Mouse (Mus musculus) urinary bladder, adult 18-20 months (tissue): ENCODE data around the gene Dnah1.

Experiments used
- DNase-seq, 2 experiments: peaks; one replicate each; pipeline ENCODE4 v3.0.0; 2022; ENCODE audit warnings: low spot score in 2 of 2, mixed read lengths in 2 of 2

The Dnah1 gene

DNA sequence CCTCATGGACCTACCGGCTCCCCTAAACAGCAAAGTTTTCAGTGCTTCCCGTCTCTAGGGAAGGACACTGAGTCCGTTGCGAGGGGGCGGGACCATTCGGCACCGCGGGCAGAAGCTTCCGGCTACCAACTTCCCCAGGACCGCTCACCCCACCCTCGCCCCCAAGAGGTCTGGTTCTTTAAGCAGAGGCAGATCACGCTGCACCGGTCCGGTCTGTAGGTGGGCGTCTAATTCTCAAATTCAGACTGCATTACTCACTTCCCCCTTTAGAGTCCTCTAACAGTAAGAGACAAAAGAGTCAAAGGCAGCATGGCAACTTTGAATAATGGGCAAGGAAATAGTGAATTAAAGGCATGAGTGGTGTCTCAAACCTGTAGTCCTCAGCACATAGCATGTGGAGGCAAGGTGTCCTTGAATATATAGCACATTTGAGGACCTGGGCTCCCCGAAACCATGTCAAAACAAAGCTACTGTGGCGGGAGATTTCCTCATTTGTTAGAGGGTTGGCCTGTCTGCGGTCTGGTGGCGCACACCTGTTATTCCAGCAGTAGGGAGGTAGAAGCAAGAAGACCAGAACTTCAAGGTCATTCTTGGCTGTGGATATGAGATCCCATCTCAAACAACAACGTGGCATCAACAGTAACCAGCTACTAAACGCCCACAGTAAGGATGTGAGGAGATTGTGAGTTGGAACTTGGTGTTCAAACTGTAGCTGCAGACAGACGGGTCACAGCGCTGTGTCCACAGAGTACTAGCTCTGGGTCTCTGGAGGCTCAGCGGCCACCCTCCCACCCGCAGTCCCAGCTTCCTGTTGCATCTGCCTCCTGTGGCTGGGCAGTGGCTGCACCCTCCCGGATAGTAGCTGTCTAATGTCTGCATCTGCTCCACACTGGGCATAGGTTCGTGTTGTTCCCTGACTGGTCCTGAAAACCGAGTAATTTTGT lies at the start of gene Dnah1:
Gene Dnah1 (minus strand): TSS at position 48 of the 944 bp plus-strand sequence.
- peak; percentile 28 for DNase-seq

DNA sequence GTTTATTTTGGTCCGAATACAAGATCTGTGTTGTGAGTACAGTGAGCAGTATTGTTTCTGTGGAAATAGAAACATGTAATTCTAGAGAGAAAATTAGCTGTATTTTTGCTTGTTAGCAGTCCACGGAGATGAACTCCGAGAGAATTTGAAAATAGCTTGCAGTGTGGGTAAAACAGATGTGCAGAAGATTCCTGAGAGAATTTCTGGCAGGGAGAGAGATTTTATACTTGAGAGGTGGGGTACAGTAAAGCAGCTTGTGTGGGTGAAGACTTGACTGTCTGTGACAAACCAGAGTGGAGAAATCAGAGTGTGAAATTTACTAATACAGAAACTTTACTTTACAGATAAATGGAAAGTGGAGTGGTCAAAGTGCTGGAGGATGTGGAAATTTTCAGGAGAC lies 45.7 kb upstream of the Dnah1 start:
- DNase-seq = no peak

DNA sequence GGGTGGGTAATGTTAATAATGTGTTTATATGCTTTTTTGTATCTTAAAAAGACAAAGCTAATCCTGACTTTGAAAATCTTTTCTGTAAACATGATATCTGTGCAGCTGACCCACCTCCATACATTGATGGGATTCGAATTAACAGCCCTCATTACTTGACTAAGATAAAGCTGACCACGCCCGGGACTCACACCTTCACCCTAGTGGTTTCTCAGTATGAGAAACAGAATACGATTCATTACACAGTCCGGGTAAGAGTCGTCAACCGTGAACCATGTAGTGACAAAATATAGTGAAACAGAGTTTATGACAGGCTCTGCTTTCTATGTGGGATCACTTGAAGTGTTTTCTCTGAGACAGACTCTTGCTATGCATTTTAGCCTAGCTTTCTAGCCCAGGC lies 44.3 kb upstream of the Dnah1 start:
- DNase-seq = no peak

DNA sequence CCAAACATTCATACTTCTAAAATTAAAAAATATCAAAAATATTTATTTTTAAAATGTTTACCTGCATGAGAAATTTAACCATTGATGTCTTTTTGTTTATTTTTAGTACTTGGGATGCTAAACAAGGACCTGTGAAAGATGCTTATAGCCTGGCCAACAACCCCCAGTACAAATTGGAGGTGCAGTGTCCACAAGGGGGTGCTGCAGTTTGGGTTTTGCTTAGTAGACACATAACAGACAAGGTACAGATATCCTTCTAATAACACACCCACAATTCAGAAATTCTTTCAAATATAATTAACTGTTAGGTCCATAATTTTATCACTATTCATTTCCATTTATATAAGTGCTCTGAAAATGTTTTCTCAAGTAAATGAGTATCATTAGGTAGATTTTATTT lies 41.7 kb upstream of the Dnah1 start:
- no peak for DNase-seq

DNA sequence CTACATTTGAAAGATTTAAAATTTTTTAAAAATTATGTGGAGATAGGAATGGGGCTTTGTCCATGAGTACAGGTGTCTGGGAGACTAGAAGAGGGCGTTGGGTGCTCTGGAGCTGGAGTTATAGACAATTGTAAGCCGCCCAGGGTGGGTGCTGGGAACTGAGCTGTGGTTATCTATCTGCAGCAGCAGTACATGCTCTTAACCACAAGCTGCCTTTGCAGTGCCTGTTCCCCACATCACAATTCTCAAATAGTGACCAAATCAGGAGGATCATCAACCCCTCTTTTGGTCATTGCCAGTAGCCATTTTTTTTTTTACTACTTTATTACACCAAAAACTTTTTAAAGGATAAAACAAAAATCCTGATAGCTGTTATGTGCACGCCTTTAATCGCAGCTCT lies 40.9 kb upstream of the Dnah1 start:
- no peak for DNase-seq

DNA sequence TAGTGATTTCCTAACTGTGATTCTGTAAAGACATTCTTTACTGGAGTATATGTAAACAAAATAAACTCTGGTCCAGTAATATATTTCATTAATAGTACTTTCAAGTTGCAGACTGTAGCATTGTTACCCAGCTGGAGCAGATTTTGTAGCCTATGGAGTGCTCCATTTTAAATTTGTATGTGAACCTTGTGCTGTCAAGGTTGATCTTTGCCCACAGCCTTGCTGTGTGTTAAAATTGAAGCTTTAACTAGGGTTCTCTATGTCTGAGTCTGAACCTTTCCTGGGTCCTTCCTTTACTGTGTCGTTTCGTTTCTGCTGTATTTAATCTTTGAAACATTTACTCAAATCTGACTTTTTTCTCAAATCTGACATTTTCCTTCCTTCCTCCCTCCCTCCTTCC lies 38.5 kb upstream of the Dnah1 start:
- DNase-seq = no peak

DNA sequence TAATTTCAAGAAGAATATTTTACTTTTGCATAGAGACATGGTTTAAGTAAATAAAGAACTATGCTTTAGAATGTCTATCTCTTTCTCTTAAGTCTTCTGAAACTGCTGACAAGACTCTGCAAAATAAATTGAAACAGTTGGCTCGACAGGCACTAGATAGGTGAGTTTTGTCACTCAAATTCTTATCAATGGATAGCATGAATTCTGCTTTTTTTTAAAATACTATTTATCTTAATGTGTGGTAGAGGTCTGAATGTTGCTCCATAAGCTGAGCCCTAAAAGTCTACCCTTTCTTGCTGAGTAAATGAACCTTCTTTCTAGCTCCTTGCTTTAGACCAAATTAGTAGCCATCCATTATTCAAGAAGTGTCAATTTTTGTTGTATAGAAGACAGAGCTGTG lies 21.7 kb upstream of the Dnah1 start:
- no peak for DNase-seq

DNA sequence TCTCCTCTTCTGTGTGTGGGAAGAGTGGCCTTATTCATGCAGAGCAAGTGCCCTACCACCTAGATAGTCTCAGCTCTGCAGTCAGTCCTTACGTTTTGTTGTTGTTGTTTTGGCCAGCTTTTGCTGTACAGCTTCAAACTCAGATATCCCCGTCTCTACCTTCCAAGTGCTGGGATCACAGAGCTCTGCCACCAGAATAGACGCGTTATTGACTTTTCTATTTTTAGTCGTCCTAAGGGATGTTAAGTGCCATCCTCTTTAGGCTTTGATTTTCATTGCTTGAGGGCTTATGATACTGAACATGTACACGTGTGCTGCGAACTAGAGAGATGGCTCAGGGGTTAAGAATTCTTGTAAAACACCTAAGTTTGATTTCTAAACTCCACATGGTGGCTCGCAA lies 19.5 kb upstream of the Dnah1 start:
- DNase-seq = no peak

DNA sequence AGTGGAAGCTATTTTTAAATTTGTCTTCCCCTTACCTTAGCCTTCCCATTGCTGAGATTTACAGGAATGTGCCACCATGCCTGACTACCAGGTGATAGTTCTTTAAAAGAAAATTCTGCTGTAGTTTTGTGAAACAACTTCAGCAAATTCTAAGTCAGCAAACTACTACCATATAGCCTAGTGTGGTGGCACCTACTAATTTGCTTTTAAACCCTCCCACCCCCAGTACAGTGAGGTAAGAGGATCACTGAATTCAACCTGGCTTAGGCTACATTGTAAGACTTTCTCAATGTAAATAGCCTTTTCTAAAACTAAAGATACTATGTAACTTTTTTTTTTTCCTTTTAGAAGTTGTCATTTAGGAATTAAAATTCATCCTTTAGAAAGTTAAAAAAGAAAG lies 14.3 kb upstream of the Dnah1 start:
- no peak for DNase-seq

DNA sequence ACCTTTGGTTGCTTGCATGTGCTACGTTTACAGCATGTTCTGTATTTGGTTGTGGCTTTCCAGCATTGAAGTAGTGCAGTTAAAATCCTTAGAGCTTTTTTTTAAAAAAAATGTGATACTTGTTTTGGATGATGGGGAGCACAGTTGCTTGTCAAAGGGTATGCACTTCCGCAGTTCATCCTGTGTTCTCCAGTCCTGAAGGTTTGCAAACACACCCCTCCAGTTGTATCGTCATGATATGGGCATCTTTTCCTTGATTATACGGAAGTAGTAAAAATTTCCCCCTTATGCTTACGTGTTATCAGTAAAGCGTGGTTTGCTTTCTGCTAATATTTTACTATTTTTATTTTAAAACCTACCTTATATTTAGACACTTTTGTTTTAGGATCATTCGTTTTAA lies 13.7 kb upstream of the Dnah1 start:
- DNase-seq = no peak

DNA sequence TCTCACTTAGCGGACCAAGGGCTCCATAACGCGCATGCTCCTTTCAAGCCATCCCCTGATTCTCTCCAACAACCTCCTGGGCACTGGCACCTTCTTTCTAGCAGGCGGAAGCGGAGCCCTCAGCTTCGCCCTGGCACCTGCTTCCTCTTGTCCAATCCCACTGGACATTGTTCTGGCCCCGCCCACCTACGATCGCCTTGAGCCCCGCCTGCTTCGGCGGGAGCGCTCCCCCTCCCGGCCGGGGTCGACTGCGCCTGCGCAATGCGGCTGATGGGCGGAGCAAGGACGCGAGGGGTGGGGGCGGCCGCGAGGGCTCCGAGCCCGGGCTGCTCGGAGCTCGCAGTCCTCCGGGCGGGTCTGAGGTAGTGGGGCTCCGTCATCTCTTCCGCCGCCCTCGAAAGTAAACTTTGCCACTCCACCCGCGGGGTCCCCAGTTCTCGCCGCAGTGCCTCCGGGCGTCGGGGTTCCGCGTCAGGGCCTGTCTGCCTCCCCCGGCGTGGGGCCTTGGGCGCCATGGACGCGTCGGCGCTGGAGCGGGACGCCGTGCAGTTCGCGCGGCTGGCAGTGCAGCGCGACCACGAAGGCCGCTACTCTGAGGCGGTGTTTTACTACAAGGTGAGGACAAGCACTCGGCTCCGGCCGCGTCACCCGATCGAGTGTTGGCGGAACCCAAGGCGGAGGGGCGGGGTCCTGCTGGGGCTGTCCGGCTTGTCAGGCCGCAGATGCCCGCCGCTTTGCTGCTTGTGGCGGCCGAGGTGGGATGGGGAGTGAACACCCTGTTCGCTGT lies 12.9 kb upstream of the Dnah1 start, which contains the start of gene Capn7:
Gene Capn7 (plus strand): TSS at position 270 of the 787 bp plus-strand sequence.
- peak; percentile 97 to 98 for DNase-seq

DNA sequence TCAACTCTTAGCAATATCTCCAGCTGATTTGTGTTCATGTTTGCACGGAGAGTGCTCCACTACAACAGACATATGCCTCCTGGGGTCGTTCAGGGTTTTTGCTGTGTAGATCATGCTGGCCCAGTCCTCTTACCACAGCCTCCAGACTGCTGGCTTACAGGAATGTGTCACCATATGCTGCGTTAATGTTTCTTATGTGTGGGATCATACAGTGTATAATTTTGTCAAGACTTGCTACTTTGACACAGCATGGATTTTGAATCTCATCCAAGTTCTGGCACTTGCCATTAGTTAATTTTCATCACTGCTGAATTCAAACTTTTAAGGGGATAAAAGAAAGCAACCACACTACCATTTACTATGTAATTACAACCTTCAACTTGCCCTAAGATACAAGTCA lies 12.1 kb upstream of the Dnah1 start:
- no peak for DNase-seq

DNA sequence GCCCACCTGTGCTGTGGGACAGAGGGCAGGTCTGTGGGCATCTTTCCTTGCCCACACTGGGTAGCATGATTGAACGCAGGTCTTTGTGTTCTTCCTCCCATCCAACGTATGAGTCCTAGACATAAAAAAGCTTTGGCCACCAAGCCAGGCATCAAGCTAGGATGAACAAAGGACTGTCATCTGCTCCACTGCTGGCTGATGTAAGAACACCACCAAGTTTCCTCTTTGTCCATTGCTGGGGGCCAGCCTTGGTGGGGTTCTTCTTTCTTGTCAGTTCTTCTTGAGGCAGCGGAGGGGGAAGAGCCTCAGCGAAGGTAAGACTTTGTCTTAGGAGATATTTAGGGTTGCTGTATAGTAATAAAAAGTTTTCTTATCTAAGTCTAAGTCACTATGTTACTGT lies 7.3 kb upstream of the Dnah1 start:
- no peak for DNase-seq

DNA sequence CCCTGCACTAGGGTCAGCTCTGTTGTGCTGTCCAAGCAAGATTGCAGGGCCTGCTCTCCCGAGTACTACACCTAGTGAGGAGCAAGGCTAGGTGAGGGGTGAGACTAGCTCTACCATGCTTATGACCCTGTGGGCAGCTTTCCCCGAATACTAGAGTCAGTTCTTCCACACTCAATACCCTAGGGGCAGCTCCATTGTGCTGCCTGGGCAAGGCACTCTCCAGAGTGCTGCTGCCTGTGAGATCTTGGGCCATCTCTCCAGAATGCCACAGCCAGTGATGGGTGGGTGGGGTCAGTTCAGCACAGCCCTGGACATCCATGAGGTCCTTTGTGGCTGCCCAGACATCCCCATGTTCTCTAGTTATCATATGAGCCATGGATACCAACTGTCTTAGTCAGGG lies 6.0 kb upstream of the Dnah1 start:
- DNase-seq = no peak

DNA sequence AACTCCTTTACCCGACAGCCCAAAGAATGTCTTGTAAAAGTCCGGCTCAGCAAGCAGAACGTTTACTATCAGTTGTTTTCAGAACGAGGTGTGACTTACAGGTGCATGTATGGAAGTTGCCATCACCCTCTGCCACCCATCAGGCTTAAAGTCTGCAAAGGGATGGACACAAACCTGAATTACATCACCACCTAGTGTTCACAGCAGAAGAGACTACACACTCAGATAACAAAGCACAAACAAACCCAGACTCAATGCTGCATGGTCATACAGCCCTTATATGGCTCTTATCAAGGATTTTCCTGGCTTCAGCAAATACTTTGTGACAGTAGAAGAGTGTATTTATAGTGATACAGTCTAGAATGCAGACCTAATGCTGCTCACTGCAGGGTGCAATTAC lies 4.0 kb upstream of the Dnah1 start:
- no peak for DNase-seq

DNA sequence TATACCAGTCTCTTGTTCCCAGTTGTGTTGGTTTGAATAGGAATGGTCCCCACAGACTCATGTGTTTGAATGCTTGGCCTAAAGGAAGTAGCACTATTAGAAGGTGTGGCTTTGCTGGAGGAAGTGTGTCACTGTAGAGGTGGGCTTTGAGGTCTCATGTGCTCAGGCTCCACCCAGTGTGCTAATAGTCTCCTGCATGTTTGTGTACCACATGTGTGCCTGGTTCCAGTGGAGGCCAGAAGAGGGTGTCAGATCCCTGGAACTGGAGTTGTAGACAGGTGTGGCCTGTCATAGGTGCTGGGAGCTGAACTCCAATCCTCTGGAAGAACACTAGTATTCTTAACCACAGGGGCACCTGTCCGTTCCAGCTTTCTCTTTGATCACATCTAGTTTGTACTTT lies 3.5 kb upstream of the Dnah1 start:
- DNase-seq = no peak

DNA sequence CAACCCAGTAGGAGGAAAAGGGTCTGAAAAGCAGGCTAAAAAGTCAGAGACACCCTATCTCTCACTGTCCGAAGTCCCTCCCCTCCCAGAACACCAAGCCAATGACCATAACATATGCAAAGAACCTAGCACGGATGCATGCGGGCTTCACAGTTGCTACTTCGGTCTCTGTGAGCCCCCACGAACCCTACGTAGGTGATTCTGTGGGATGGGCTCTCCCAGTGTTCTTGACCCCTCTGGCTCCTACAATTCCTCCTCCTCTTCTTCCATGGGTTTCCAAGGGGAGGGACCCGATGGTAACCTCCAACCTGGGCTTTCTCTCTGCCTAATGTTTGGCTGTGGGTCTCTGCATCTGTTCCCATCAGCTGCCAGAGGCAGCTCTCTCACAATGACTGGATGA lies 3.1 kb upstream of the Dnah1 start:
- DNase-seq = no peak

DNA sequence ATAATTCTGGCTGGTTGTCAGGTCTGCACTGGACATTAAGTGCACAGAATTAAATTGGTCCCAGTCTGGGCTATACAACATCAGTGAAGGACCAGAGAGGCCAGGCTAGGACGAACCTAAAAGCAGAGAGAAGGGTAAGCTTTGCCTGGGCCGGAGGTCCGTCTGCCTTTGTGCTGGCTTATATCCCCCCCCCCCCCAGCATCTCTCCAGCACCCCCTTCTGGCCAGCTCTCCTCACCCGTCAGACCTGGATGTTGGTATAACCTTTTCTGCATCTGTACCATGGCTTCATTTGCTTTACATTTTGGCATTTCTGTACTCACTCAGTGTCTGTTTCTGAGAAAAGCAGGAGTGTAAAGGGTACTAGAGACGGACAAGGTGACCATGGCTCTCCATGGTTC lies 1.9 kb upstream of the Dnah1 start:
- no peak for DNase-seq

DNA sequence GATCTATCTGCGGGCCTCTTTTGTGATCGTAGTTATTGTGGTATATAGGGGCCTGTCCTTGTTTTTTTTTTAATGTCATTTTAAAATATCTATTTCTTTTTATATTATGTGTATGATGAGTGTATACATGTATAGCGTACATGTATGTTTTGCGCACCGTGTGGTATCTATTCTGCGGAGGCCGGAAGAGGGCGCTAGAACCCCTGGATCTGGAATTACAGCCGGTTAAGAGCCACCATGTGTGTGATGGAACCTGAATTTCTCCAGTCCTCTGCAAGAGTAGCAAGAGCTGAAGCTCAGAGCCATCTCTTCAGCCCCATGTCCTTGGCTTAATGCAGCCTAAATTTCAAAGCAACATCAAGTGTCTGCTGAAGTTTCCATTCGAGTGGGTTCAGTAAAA lies 1.2 kb upstream of the Dnah1 start:
- DNase-seq = no peak

DNA sequence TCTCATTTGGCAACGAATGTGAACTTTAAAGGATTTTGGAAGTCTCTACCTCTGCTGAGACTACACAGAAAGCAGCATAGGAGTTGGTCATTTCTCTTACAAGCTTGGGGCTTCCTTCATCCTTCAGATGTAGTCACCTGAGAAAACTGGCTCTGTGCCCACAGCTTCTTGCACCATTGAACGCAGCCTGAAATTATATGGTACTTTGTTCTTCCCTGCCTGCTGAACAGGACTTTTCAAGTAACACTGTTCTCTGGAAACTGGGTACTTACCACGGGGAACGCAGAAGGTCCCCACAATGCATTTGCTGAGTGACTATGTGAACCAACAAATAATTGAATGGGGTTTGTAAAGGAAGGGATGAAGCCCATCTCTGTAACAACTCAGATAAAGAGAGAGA lies 507 bp downstream of the Dnah1 start:
- no peak for DNase-seq

DNA sequence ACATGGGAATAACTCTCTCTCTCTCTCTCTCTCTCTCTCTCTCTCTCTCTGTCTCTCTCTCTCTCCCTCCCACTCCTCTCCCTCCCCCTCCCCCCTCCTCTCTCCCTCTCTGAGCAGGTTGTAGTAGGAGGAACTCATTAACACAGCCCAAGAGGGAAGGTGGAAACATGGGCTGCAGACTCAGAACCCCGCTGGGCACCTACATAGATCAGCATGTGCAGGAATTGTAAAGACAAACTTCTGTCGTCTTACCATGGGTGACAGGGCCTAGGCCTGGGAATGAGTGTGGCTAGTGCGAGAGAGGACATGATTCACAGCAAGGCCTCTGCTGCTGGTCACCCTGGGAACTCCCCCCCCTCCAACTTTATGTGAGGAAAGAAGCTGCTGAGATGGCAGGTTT lies 1.5 kb downstream of the Dnah1 start:
- DNase-seq = no peak

DNA sequence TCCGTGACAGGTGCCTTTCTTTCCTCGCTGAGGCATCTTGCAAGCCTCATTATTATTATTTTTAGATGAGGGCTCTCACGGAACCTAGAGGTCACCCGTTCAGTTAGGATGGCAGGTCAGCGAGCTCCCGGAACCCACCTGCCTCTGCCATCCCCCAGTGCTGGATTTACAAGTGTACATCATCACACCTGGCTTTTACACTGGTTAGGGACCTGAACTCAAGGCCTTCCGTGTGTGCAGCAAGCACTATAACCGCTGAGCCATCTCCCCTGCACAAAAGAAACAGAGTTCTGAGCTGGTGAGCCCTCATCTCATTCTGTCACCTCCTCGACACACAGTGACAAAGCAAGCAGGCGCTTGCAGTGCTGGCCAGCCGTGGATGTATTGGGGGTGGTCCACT lies 2.5 kb downstream of the Dnah1 start:
- no peak for DNase-seq

DNA sequence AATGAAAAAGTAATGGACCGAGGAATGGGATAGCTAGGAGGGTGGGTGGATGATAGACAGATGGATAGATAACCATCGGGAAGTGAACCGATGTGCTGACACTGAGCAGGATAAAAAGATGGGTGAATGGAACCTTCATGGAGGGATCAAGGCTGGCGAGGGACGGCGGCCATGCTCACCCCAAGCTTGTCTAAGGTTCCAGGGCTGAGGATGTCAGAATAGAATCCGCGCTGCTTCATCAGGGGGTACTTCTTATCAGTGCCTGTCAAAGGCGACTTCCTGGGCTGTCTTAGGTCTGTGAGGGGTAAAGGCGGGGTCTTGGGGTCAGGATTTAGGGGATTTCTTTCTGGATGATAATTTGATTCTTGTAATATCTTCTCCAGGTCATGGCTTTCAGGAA lies 4.2 kb downstream of the Dnah1 start:
- DNase-seq = no peak
